Mouse (Mus musculus) hindbrain, embryonic 10.5 days (tissue): ENCODE measurements at regions not wholly inside any gene's neighbourhood (a gene's known extent, or its start where the extent isn't known, plus 50 kb on each side); places are given as distances from the start of the nearest gene placed in this dataset.

Experiments used
- DNase-seq: peaks from one replicate; pipeline ENCODE4 v3.0.0-alpha.2; 2017; ENCODE audit warnings: low spot score
- H3K27ac ChIP-seq: fragments of 300-500 bp; sonication (generic); 2 replicates; pipeline ENCODE4 v1.5.1; 2016; ENCODE audit warnings: mild to moderate bottlenecking, moderate library complexity
- H3K27me3 ChIP-seq: fragments of 300-500 bp; sonication (generic); 2 replicates; pipeline ENCODE4 v1.6.1; 2016; ENCODE audit warnings: mild to moderate bottlenecking; ENCODE audit not compliant: poor library complexity, insufficient read depth, severe bottlenecking
- H3K36me3 ChIP-seq: fragments of 300-500 bp; sonication (generic); 2 replicates; pipeline ENCODE4 v1.6.1; 2016; ENCODE audit warnings: mild to moderate bottlenecking, moderate library complexity
- H3K4me1 ChIP-seq: fragments of 300-500 bp; sonication (generic); replicated peaks from 2 replicates; pipeline ENCODE4 v1.6.1; 2016; ENCODE audit warnings: mild to moderate bottlenecking
- H3K4me3 ChIP-seq: fragments of 300-500 bp; sonication (generic); 2 replicates; pipeline ENCODE4 v1.5.1; 2016; ENCODE audit warnings: mild to moderate bottlenecking, moderate library complexity
- H3K9me3 ChIP-seq: fragments of 300-500 bp; sonication (generic); 2 replicates; pipeline ENCODE4 v1.6.1; 2016; ENCODE audit warnings: mild to moderate bottlenecking, moderate library complexity
- WGBS: fragments of 180-500 bp; shearing (Covaris S2); methylation state at CpG from one replicate; pipeline ENCODE4 v1.1.7; 2016; 5-methylcytosine and 5-hydroxymethylcytosine counted together

DNA sequence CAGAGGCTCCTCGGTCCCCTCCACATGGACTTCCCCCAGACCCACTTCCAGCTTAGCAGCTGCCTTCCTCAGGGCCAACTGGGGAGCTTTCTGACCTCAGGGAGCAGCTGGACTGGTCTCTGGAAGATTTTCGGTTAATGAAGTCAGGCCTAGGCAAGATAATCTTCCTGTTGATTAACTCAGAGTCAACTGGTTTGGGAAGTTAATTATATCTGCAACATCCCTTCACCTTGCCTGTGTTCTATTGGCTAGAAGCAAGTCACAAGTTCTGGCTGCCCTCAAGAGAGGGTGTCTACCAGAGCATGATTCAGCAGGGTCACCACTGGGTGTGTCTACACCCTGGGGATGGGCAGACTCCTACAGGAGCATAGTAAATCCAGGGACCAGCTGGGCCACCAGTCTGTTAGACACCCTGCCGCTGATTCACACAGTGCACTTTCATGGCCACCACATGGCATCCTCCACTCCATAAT is 53.9 kb upstream of the Maml3 start:
- Histone ChIP-seq H3K36me3 (no peaks in the 10 kb centered on the region), H3K4me3 (no peak overlapping the region), H3K4me1 (peaks cover 6% of the 10 kb centered on the region; the same call in 1 of the 2 replicates), H3K27ac (no peak overlapping the region), H3K9me3 (peaks cover 7% of the 10 kb centered on the region; the same call in 1 of the 2 replicates), H3K27me3 (no peaks in the 10 kb centered on the region)
- DNase-seq = no peak
- 85% methylated on average over 3 of the region's 3 CpGs for WGBS

DNA sequence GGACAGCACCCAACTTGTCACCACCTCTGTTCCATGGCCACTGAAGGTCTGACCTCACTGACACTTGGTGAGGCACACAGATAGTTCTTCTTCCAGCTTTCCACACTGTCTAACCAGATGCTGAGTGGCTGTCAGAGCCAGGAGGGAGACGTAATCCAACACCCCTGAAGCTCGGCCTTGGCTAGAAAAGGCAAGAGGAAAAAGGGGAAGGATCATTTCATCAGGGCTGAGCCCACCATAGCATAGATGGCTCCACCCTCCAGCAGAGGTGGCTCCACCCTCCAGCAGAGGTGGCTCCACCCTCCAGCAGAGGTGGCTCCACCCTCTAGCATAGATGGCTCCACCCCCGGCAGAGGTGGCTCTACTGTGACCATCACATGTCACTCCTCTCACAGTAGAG is 56.8 kb upstream of the Maml3 start:
- Histone ChIP-seq H3K9me3 (no peaks in the 10 kb centered on the region), H3K4me3 (no peak overlapping the region), H3K4me1 (peaks cover 13% of the 10 kb centered on the region; the same call in 1 of the 2 replicates), H3K27me3 (no peaks in the 10 kb centered on the region), H3K27ac (no peak overlapping the region), H3K36me3 (no peaks in the 10 kb centered on the region)
- 65% methylated on average over 3 of the region's 3 CpGs for WGBS
- no peak for DNase-seq

GRCm38 (mm10) chr3:52163990-52164389 is 59.1 kb upstream of the Maml3 start:
- H3K4me1 ChIP-seq = peaks cover 13% of the 10 kb centered on the region; the same call in 1 of the 2 replicates
- no peak overlapping the region for H3K4me3 ChIP-seq
- no peaks in the 10 kb centered on the region for H3K27me3 ChIP-seq
- DNase-seq = no peak
- H3K27ac ChIP-seq = no peak overlapping the region
- 82% methylated on average over 16 of the region's 16 CpGs for WGBS
- H3K36me3 ChIP-seq = no peaks in the 10 kb centered on the region
- no peaks in the 10 kb centered on the region for H3K9me3 ChIP-seq

DNA sequence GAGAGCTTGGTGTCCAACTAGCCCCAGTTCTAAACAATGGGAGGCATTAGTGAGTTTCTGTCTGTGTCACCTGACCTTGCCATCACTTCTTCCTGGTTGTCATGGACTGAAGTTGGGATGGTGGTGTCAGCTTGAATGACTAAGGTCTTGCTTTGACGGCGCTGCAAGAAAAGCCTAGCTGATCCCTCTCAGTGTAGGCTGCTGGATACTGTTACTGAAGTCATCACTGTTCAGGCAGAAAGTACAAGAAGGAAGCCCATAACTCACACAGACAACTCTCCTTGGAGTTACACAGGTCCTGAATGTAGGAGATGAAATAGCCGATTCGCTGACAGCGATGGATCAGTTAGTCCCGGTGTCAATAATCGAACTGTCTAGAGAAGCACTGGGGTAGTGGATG is 62.5 kb upstream of the Maml3 start:
- Histone ChIP-seq H3K4me1 (0 out of 2 replicates have a peak, but pooled peaks cover 12% of the 10 kb centered on the region), H3K36me3 (no peaks in the 10 kb centered on the region), H3K4me3 (no peak overlapping the region), H3K27me3 (no peaks in the 10 kb centered on the region), H3K27ac (no peak overlapping the region), H3K9me3 (no peaks in the 10 kb centered on the region)
- 95% methylated on average over 7 of the region's 7 CpGs for WGBS
- DNase-seq = no peak

DNA sequence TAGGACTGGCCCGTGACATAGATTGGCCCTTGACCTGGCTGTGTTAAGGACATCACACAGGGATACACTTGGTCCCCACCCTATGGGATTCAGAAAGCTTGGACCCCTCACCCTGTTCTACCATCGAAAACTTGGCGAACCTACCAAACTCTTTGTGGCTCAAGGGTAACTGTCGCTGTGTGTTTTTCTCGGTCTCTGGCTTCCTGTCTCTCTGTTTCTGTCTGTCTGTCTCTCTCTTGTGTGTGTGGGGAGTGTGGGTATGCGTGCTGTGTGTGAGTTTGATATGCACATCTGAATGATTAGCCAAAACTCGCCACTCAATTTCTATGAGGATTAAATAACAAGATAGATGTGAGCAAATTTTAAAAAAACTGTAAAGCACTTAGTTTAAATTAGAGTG is 66.0 kb upstream of the Maml3 start:
- Histone ChIP-seq H3K27ac (no peak overlapping the region), H3K4me1 (peaks cover 6% of the 10 kb centered on the region; the same call in 1 of the 2 replicates)
- 94% methylated on average over 7 of the region's 7 CpGs for WGBS

GRCm38 (mm10) chr3:52171303-52171702 is 66.4 kb upstream of the Maml3 start:
- Histone ChIP-seq H3K36me3 (no peaks in the 10 kb centered on the region), H3K4me3 (no peak overlapping the region), H3K27me3 (no peaks in the 10 kb centered on the region), H3K27ac (no peak overlapping the region), H3K9me3 (no peaks in the 10 kb centered on the region), H3K4me1 (peaks cover 11% of the 10 kb centered on the region; the same call in 1 of the 2 replicates)
- no peak for DNase-seq
- 93% methylated on average over 5 of the region's 5 CpGs for WGBS

More for the DNA sequence above, 66.0 kb upstream of the Maml3 start:
- H3K9me3 ChIP-seq = no peaks in the 10 kb centered on the region
- H3K36me3 ChIP-seq = no peaks in the 10 kb centered on the region
- no peaks in the 10 kb centered on the region for H3K27me3 ChIP-seq
- no peak overlapping the region for H3K4me3 ChIP-seq
- DNase-seq = no peak

DNA sequence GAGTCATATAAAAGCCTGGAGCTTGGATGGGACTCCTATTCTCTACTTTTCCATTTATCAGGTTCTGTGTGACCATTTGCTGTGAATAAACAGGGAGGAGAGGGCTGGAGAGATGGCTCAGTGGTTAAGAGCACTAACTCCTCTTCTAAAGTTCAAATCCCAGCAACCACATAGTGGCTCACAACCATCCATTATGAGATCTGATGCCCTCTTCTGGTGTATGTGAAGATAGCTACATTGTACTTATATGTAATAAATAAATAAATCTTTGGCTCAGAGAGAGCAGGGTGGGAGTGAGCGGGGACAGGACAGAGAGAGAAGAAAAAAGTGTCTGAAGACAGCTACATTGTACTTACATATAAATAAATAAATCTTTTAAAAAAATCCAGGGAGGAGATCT is 68.6 kb upstream of the Maml3 start:
- Histone ChIP-seq H3K4me3 (no peak overlapping the region), H3K36me3 (no peaks in the 10 kb centered on the region), H3K27ac (no peak overlapping the region), H3K4me1 (peaks cover 28% of the 10 kb centered on the region), H3K9me3 (no peaks in the 10 kb centered on the region), H3K27me3 (no peaks in the 10 kb centered on the region)
- WGBS = 89% methylated on average over 1 of the region's 1 CpGs
- DNase-seq = no peak

- H3K27ac ChIP-seq = peak overlapping the region; percentile 8; the same call in 1 of the 2 replicates
- no peak overlapping the region for H3K4me3 ChIP-seq
- H3K4me1 ChIP-seq = peaks cover 51% of the 10 kb centered on the region
- H3K9me3 ChIP-seq = no peaks in the 10 kb centered on the region
- no peaks in the 10 kb centered on the region for H3K36me3 ChIP-seq
- DNase-seq = no peak
- H3K27me3 ChIP-seq = no peaks in the 10 kb centered on the region
- 82% methylated on average over 8 of the region's 8 CpGs for WGBS
Observed at GRCm38 (mm10) chr3:52176108-52176507, 71.2 kb upstream of the Maml3 start.

DNA sequence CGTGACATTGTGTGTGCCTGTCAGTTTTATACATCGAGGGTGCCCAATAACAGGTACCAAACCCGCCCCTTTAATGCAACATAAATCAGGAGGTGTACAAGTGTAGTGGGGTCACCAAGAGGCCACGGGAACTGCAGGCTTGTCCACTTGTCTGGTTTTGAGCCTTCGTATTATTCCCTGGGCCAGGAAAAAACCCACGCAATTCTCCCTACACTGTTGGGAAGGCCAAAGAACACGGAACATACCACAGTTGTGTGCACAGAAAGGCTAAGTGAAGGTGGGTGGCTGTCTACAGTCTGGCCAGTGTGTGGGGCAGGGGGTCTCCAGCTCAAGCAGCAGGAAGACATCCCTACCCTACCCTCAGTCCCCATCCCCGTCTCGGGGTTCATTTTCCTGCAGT is 74.0 kb upstream of the Maml3 start:
- Histone ChIP-seq H3K4me1 (peaks cover 57% of the 10 kb centered on the region), H3K36me3 (no peaks in the 10 kb centered on the region), H3K9me3 (no peaks in the 10 kb centered on the region), H3K4me3 (no peak overlapping the region), H3K27ac (peak overlapping the region; percentile 94), H3K27me3 (0 out of 2 replicates have a peak, but pooled peaks cover 6% of the 10 kb centered on the region)
- WGBS = 70% methylated on average over 9 of the region's 9 CpGs
- peak; percentile 23 for DNase-seq

DNA sequence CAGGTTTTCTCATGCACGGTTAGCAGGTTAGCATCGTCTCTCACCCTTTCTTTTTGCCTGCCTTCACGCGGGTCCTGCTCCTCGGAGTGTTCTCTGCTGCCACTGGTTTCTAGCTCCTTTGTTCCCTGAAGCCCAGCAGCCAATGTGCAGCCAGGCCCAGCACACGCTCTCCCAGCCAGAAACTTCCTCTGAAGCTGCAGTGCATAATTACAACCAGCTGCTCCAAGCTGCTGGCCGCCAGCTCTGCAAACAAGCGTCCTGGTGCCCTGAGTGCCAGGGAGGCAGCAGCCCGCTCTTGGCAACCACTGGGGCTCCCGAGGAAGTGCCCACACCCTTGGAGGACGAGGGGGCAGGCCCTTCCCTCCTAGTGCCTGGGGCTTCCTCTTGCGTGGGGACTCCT is 74.8 kb upstream of the Maml3 start:
- WGBS = 1% methylated on average over 12 of the region's 12 CpGs
- Histone ChIP-seq H3K27ac (peak overlapping the region; percentile 94), H3K36me3 (no peaks in the 10 kb centered on the region), H3K27me3 (0 out of 2 replicates have a peak, but pooled peaks cover 6% of the 10 kb centered on the region), H3K9me3 (no peaks in the 10 kb centered on the region), H3K4me3 (peak overlapping the region; percentile 29; the same call in 1 of the 2 replicates), H3K4me1 (peaks cover 63% of the 10 kb centered on the region)
- DNase-seq = peak; percentile 85

DNA sequence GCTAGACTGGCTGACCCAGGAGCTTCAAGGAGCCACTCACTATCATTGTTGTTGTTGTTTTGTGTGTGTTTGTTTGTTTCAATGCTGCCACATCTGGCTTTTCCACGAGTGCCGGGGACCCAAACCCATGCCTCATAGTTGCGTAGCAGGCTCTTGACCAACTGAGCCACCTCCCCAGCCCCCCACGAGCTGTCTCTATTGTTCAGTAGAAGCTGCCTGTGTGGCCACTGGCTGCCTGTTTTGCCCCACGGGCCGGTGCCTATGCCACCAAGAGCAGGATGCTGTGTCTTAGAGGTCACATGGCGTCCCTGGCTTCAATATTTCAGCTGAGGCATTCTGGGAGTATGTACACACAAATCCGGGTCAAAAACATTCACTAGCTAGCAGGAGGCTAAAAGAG is 75.4 kb upstream of the Maml3 start:
- Histone ChIP-seq H3K27ac (peak overlapping the region; percentile 94), H3K36me3 (no peaks in the 10 kb centered on the region), H3K4me3 (no peak overlapping the region), H3K27me3 (0 out of 2 replicates have a peak, but pooled peaks cover 6% of the 10 kb centered on the region), H3K9me3 (no peaks in the 10 kb centered on the region), H3K4me1 (peaks cover 67% of the 10 kb centered on the region)
- WGBS = 26% methylated on average over 8 of the region's 8 CpGs
- DNase-seq = peak; percentile 53

DNA sequence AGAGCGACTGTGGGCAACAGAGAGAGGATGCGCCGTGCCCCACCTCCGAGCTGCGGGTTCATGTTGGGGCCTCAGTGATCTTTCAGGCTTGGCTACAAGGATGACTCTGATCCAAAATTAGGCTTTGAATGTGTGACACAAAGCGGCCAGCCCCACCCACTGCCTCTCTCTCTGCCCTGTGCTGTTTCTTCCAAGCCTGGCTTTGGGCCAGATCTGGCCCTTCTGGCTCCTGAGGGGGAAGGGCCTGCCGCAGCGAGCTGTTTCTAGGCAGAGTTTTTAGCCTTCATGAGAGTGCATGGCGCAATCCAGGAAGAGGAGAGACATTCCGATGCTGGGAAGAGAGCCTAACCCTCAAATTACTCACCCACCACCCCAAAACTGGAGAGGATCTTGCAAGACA is 75.9 kb upstream of the Maml3 start:
- H3K27ac ChIP-seq = peak overlapping the region; percentile 94
- 0 out of 2 replicates have a peak, but pooled peaks cover 7% of the 10 kb centered on the region for H3K27me3 ChIP-seq
- 41% methylated on average over 10 of the region's 10 CpGs for WGBS
- no peaks in the 10 kb centered on the region for H3K36me3 ChIP-seq
- H3K4me3 ChIP-seq = no peak overlapping the region
- DNase-seq = peak; percentile 65
- peaks cover 70% of the 10 kb centered on the region for H3K4me1 ChIP-seq
- H3K9me3 ChIP-seq = no peaks in the 10 kb centered on the region

- no peaks in the 10 kb centered on the region for H3K36me3 ChIP-seq
- no peak overlapping the region for H3K4me3 ChIP-seq
- peaks cover 69% of the 10 kb centered on the region for H3K4me1 ChIP-seq
- peak overlapping the region; percentile 94 for H3K27ac ChIP-seq
- H3K9me3 ChIP-seq = no peaks in the 10 kb centered on the region
- peaks cover 11% of the 10 kb centered on the region; the same call in 1 of the 2 replicates for H3K27me3 ChIP-seq
- WGBS = 92% methylated on average over 9 of the region's 9 CpGs
- DNase-seq = no peak
Observed at GRCm38 (mm10) chr3:52181326-52182101, 76.6 kb upstream of the Maml3 start.
